In genomic region chr8:121964716-121965512, GRCm38 (mm10) we compare ENCODE assay signal across 11 mouse cellular contexts. TPM values are rescaled to one million over a fixed set of nuclear protein-coding genes. Genes with fewer than 3 reads are reported as not detected.
DNase-seq lines count a peak whose midpoint lies in the region; ATAC-seq and TF ChIP-seq lines count a peak whose summit lies in the region.
"Had no signal": no experiment of that assay in that cellular context is flagged by ENCODE, and none has a peak within 500 bp of the region (broad histone marks: within the 10 kb centered on the region; RNA-seq: fewer than 3 reads in every experiment).

No protein-coding gene starts in this region.

- H3K4me1 ChIP-seq in heart, embryonic 10.5 days, result peaks cover 50% of the 10 kb centered on the region
- no peaks in the 10 kb centered on the region for H3K4me1 ChIP-seq in midbrain, postnatal 0 days (ENCODE audit: insufficient read depth, low read length)
- H3K4me1 ChIP-seq in midbrain, embryonic 13.5 days (replicated peaks), result peaks cover 32% of the 10 kb centered on the region
- H3K4me1 ChIP-seq in heart, embryonic 11.5 days (ENCODE audit: control insufficient read depth, insufficient read depth, low read length), result peaks cover 38% of the 10 kb centered on the region
- peaks cover 26% of the 10 kb centered on the region for H3K4me1 ChIP-seq in neural tube, embryonic 11.5 days (ENCODE audit: control insufficient read depth, insufficient read depth, low read length)

- no peak overlapping the region for H3K4me3 ChIP-seq in heart, embryonic 10.5 days
- H3K4me3 ChIP-seq in midbrain, postnatal 0 days (ENCODE audit: low read depth, low read length), result no peak overlapping the region
- H3K4me3 ChIP-seq in midbrain, embryonic 13.5 days (replicated peaks), result no peak overlapping the region
- no peak overlapping the region for H3K4me3 ChIP-seq in heart, embryonic 11.5 days (ENCODE audit: low read depth, low read length)
- H3K4me3 ChIP-seq in neural tube, embryonic 11.5 days (ENCODE audit: low read depth, low read length), result no peak overlapping the region
- H3K4me3 ChIP-seq: liver, embryonic 15.5 days had no signal

- H3K4me2 ChIP-seq in midbrain, postnatal 0 days (ENCODE audit: low read depth, low read length, poor library complexity, severe bottlenecking), result no peak overlapping the region
- H3K4me2 ChIP-seq in midbrain, embryonic 13.5 days (replicated peaks), result no peak overlapping the region
- H3K4me2 ChIP-seq in heart, embryonic 11.5 days, result no peak overlapping the region
- H3K4me2 ChIP-seq in neural tube, embryonic 11.5 days (ENCODE audit: low read depth), result no peak overlapping the region
- H3K4me2 ChIP-seq: liver, embryonic 15.5 days had no signal

- 78% methylated on average over 8 of the region's 8 CpGs for WGBS in heart, embryonic 10.5 days
- WGBS in midbrain, postnatal 0 days, result 67% methylated on average over 8 of the region's 8 CpGs
- WGBS in midbrain, embryonic 13.5 days, result 86% methylated on average over 8 of the region's 8 CpGs
- WGBS in heart, embryonic 11.5 days (ENCODE audit: insufficient replicate concordance), result 78% methylated on average over 8 of the region's 8 CpGs
- 58% methylated on average over 8 of the region's 8 CpGs for WGBS in neural tube, embryonic 11.5 days

- H3K27me3 ChIP-seq in heart, embryonic 10.5 days (ENCODE audit: insufficient read depth, poor library complexity, severe bottlenecking), result no peaks in the 10 kb centered on the region
- H3K27me3 ChIP-seq in midbrain, postnatal 0 days (ENCODE audit: insufficient read depth, low read length), result no peaks in the 10 kb centered on the region
- H3K27me3 ChIP-seq in midbrain, embryonic 13.5 days, result no peaks in the 10 kb centered on the region
- H3K27me3 ChIP-seq in heart, embryonic 11.5 days (ENCODE audit: control insufficient read depth, insufficient read depth, low read length), result no peaks in the 10 kb centered on the region
- H3K27me3 ChIP-seq in neural tube, embryonic 11.5 days (ENCODE audit: control insufficient read depth, insufficient read depth, low read length), result no peaks in the 10 kb centered on the region
- H3K27me3 ChIP-seq: liver, embryonic 15.5 days had no signal

- no peaks in the 10 kb centered on the region for H3K9me3 ChIP-seq in heart, embryonic 10.5 days
- no peaks in the 10 kb centered on the region for H3K9me3 ChIP-seq in midbrain, postnatal 0 days (ENCODE audit: low read length)
- H3K9me3 ChIP-seq in midbrain, embryonic 13.5 days, result no peaks in the 10 kb centered on the region
- no peaks in the 10 kb centered on the region for H3K9me3 ChIP-seq in heart, embryonic 11.5 days (replicated peaks; ENCODE audit: control insufficient read depth, low read length)
- no peaks in the 10 kb centered on the region for H3K9me3 ChIP-seq in neural tube, embryonic 11.5 days (ENCODE audit: control insufficient read depth, low read length)
- H3K9me3 ChIP-seq: liver, embryonic 15.5 days had no signal

- no peaks in the 10 kb centered on the region for H3K36me3 ChIP-seq in heart, embryonic 10.5 days
- no peaks in the 10 kb centered on the region for H3K36me3 ChIP-seq in midbrain, postnatal 0 days (ENCODE audit: insufficient read depth, low read length)
- no peaks in the 10 kb centered on the region for H3K36me3 ChIP-seq in midbrain, embryonic 13.5 days
- H3K36me3 ChIP-seq in heart, embryonic 11.5 days (ENCODE audit: control insufficient read depth, insufficient read depth, low read length), result no peaks in the 10 kb centered on the region
- H3K36me3 ChIP-seq in neural tube, embryonic 11.5 days (ENCODE audit: control insufficient read depth, insufficient read depth, low read length), result no peaks in the 10 kb centered on the region
- H3K36me3 ChIP-seq: liver, embryonic 15.5 days had no signal

- DNase-seq in heart, adult 11 months, result peak; percentile 97
- DNase-seq in heart, embryonic 10.5 days (ENCODE audit: low spot score), result no peak
- DNase-seq in midbrain, postnatal 0 days (ENCODE audit: low spot score), result peak; percentile 34
- DNase-seq in neural tube, embryonic 11.5 days (ENCODE audit: low spot score), result peak; percentile 60
- DNase-seq in cerebellum, adult 9-11 months, result no peak
- DNase-seq in thymus, postnatal 36 days, result no peak
- DNase-seq: cerebellum, postnatal 14 days had no signal

- H3K9ac ChIP-seq in midbrain, postnatal 0 days (replicated peaks; ENCODE audit: low read length, poor library complexity, severe bottlenecking), result no peak overlapping the region
- no peak overlapping the region for H3K9ac ChIP-seq in midbrain, embryonic 13.5 days (replicated peaks)
- no peak overlapping the region for H3K9ac ChIP-seq in heart, embryonic 11.5 days (ENCODE audit: low read depth, low read length)
- H3K9ac ChIP-seq in neural tube, embryonic 11.5 days (ENCODE audit: low read length), result no peak overlapping the region
- H3K9ac ChIP-seq: liver, embryonic 15.5 days had no signal

- no peak for ATAC-seq in midbrain, postnatal 0 days (ENCODE audit: low FRiP score)
- ATAC-seq in midbrain, embryonic 13.5 days, result no peak
- ATAC-seq in heart, embryonic 11.5 days (replicated peaks; ENCODE audit: insufficient number of reproducible peaks, low FRiP score, low TSS enrichment), result no peak
- ATAC-seq in neural tube, embryonic 11.5 days (ENCODE audit: insufficient read depth, low FRiP score, low TSS enrichment), result no peak

- peak; percentile 55 for TF ChIP-seq CTCF in midbrain, postnatal 0 days (IDR thresholded peaks at IDR 0.05)

- no peak overlapping the region for H3K27ac ChIP-seq in heart, embryonic 10.5 days
- H3K27ac ChIP-seq in midbrain, postnatal 0 days (ENCODE audit: low read depth, low read length), result no peak overlapping the region
- H3K27ac ChIP-seq in midbrain, embryonic 13.5 days, result no peak overlapping the region
- H3K27ac ChIP-seq in heart, embryonic 11.5 days (ENCODE audit: low read depth, low read length), result peak overlapping the region; percentile 70; the same call in 1 of the 2 replicates
- no peak overlapping the region for H3K27ac ChIP-seq in neural tube, embryonic 11.5 days (ENCODE audit: low read depth, low read length)
- H3K27ac ChIP-seq: liver, embryonic 15.5 days had no signal

RNA-seq across cellular contexts. Expression of gene Banp, which starts 15.4 kb away (rescaled TPM):
- 35.8 and 58.5 TPM in 2 replicates for polyA plus RNA-seq in heart, embryonic 10.5 days (2016; fragmentation: Nextera tagmentation; extraction: Ambion mirVana)
- 37.1 and 51.6 TPM in 2 replicates for total RNA-seq in midbrain, postnatal 0 days (2014; rRNA removed)
- polyA plus RNA-seq in midbrain, postnatal 0 days (2015; fragmentation: Nextera tagmentation; extraction: Ambion mirVana), result 22.4 and 24.8 TPM in 2 replicates
- polyA plus RNA-seq in midbrain, embryonic 13.5 days (2015; fragmentation: Nextera tagmentation; extraction: Ambion mirVana), result 59.0 and 62.4 TPM in 2 replicates
- polyA plus RNA-seq in heart, embryonic 11.5 days (2014; fragmentation: Nextera tagmentation; extraction: Ambion mirVana), result 39.7 and 40.1 TPM in 2 replicates
- 60.6 and 61.4 TPM in 2 replicates for polyA plus RNA-seq in neural tube, embryonic 11.5 days (2014; fragmentation: Nextera tagmentation; extraction: Ambion mirVana)

RNA-seq across cellular contexts. Expression of gene Car5a, which starts 20.2 kb away (rescaled TPM):
- polyA plus RNA-seq in heart, embryonic 10.5 days (2016; fragmentation: Nextera tagmentation; extraction: Ambion mirVana), result not detected in 2 replicates
- total RNA-seq in midbrain, postnatal 0 days (2014; rRNA removed), result 0.19 TPM in 1 of 2 replicates, not detected in the other
- 0.17 and 0.22 TPM in 2 replicates for polyA plus RNA-seq in midbrain, postnatal 0 days (2015; fragmentation: Nextera tagmentation; extraction: Ambion mirVana)
- polyA plus RNA-seq in midbrain, embryonic 13.5 days (2015; fragmentation: Nextera tagmentation; extraction: Ambion mirVana), result 0.12 and 0.53 TPM in 2 replicates
- 0.17 TPM in 1 of 2 replicates, not detected in the other for polyA plus RNA-seq in heart, embryonic 11.5 days (2014; fragmentation: Nextera tagmentation; extraction: Ambion mirVana)
- not detected in 2 replicates for polyA plus RNA-seq in neural tube, embryonic 11.5 days (2014; fragmentation: Nextera tagmentation; extraction: Ambion mirVana)
- polyA plus RNA-seq: C2C12 had no signal

RNA-seq across cellular contexts. Expression of gene Slc7a5, which starts 57.4 kb away (rescaled TPM):
- 18.7 and 20.9 TPM in 2 replicates for polyA plus RNA-seq in heart, embryonic 10.5 days (2016; fragmentation: Nextera tagmentation; extraction: Ambion mirVana)
- total RNA-seq in midbrain, postnatal 0 days (2014; rRNA removed), result 111 and 115 TPM in 2 replicates
- polyA plus RNA-seq in midbrain, postnatal 0 days (2015; fragmentation: Nextera tagmentation; extraction: Ambion mirVana), result 64.5 and 65.2 TPM in 2 replicates
- polyA plus RNA-seq in midbrain, embryonic 13.5 days (2015; fragmentation: Nextera tagmentation; extraction: Ambion mirVana), result 34.2 and 37.3 TPM in 2 replicates
- 17.0 and 18.4 TPM in 2 replicates for polyA plus RNA-seq in heart, embryonic 11.5 days (2014; fragmentation: Nextera tagmentation; extraction: Ambion mirVana)
- 37.3 and 38.1 TPM in 2 replicates for polyA plus RNA-seq in neural tube, embryonic 11.5 days (2014; fragmentation: Nextera tagmentation; extraction: Ambion mirVana)

Comparison
In these comparisons a context has a peak if more than half of its experiments do, and no peak if none do; other contexts are left out.
1. DNase-seq: peak in heart, adult 11 months (single experiment), midbrain, postnatal 0 days (single experiment) and neural tube, embryonic 11.5 days (single experiment); none in heart, embryonic 10.5 days (single experiment), cerebellum, adult 9-11 months (single experiment) and thymus, postnatal 36 days (0 of 2).